Mouse (Mus musculus): ENCODE results near the gene Nobox.

DNA sequence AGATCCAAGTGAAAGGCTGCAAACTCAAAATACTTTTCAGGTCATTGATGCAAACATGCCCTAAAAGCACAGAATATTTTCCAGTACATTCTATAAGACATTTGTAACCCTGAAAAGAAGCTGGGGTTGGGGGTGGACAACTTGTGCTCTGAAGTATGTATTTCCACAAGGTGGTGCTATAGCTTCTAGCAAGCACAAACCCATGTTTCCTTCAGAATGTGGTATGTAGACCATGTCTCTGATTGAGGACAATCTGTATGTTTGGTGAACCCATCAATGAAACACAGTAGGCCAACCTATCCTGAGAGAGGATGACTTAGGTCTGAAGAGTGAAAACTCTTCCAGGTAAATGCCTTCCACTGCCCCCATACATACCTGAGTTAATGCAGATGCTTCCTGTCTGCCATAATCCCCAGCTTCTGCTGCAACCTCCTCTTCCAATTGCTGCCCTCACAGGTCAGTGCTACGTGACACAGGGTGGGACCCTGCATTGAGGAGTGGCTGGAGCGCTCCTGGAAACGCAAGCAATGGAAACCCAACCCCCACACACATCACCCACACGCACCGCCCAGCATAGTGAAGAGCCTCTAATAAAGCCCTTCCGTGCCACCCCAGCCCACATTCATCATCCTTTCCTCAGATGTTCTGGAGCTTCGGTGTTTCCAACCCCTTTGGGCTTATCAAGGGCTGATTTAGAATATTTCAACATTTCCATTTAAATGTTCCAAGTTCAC, 55.0 kb downstream of the Nobox start:
- TF ChIP-seq HCFC1 (IDR thresholded peaks at IDR 0.05; ENCODE audit: low read depth, low read length) (no peak), POLR2A (IDR thresholded peaks at IDR 0.05; ENCODE audit: low read depth, low read length) (no peak), USF2 (conservative IDR thresholded peaks at IDR 0.05; ENCODE audit: low read depth, low read length) (no peak), CTCF (conservative IDR thresholded peaks at IDR 0.05 in 1 of 2, IDR thresholded peaks at IDR 0.05 in 1 of 2; ENCODE audit: low read depth in 2 of 2, low read length in 2 of 2) (peak; percentile 19 to 75; a peak in 2 of 4 replicates), RAD21 (IDR thresholded peaks at IDR 0.05; ENCODE audit: low read depth, low read length) (peak; percentile 72), MXI1 (IDR thresholded peaks at IDR 0.05; ENCODE audit: low read depth, low read length) (no peak), ZMIZ1 (IDR thresholded peaks at IDR 0.05; ENCODE audit: low read depth, low read length) (no peak)
